Mouse (Mus musculus): ENCODE results near the gene 3425401B19Rik. TPM values are rescaled to one million over a fixed set of nuclear protein-coding genes. Genes with fewer than 3 reads are reported as not detected.
A peak's percentile ranks its signal among the peaks of the same experiment; 100 is the strongest.

The 3425401B19Rik gene
- total RNA-seq (2012; rRNA removed), result 0.04 TPM in 2 replicates
- total RNA-seq (2014; rRNA removed), result 0.04 and 0.05 TPM in 2 replicates
- 0.55 and 0.67 TPM in 2 replicates for polyA plus RNA-seq (2012; ENCODE audit: insufficient read length, low read depth)

DNA sequence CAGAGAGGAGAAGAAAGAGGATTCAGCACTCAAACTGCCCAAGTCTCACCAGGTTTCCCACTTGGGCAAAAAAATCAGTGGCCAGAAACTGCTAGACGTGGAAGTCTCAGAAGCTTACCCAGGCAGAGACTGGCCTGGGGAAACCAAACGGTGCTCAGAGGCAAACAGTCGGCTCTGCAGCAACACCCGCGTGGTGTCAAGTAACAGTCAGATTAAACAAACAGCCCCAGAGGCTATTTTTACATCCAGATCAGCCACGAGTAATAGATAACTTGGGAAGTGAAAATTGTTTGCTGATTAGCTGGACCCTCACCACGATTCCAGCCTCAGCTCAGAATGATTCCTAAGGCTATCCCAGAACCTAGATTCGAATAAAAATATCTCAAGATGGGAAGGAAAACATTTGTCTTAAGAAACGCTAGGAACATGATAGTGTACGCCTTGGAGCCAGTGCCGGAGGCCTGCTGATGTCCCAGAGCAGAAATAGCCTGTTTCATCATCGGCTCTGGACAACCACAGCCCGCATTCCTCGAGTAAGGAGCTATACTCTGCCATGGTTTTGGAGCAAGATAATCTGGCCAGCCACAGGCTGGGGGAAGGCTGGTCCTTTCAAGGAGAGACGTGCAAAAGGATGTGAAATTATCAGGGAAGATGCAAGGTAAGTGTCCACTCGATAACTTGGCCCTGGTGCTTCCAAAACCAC is at the start of gene 3425401B19Rik:
Gene 3425401B19Rik (minus strand): TSS at position 170 of the 703 bp plus-strand sequence.
- H3K4me3 ChIP-seq (replicated peaks in 1 of 3; ENCODE audit: low read depth in 2 of 3, low read length in 2 of 3, poor library complexity in 1 of 3), result no peak within 1 kb of the TSS
- in situ Hi-C loops (cut with MboI; ENCODE audit: low pct_ligation_motif_present, low pct_unique_long_range_greater_than_20kb, low sequenced_read_pairs), result no loop called here
- no peak within 1 kb of the TSS for H3K9ac ChIP-seq (ENCODE audit: insufficient read depth, low read depth)
- dilution Hi-C loops (cut with MboI; ENCODE audit: extremely low pct_ligation_motif_present, extremely low pct_unique_long_range_greater_than_20kb, low sequenced_read_pairs), result no loop called here
- peaks cover 21 to 59% of the 10 kb centered on the region in 2 experiments for H3K4me1 ChIP-seq (ENCODE audit: control insufficient read depth in 1 of 2, insufficient read depth in 2 of 2)
- no peak within 1 kb of the TSS for H3K27ac ChIP-seq (ENCODE audit: insufficient read depth, low read depth)
- TF ChIP-seq MEF2A (IDR thresholded peaks at IDR 0.05; ENCODE audit: borderline replicate concordance, low read depth, low read length) (no peak), CHD2 (IDR thresholded peaks at IDR 0.05; ENCODE audit: low read length) (no peak), CHD1 (IDR thresholded peaks at IDR 0.05; ENCODE audit: low read depth, low read length) (no peak), KAT2A (IDR thresholded peaks at IDR 0.05; ENCODE audit: insufficient replicate concordance, low read length) (no peak), GABPA (IDR thresholded peaks at IDR 0.05; ENCODE audit: insufficient replicate concordance, low read depth, low read length) (no peak), JUND (conservative IDR thresholded peaks at IDR 0.05; ENCODE audit: low read depth, low read length) (no peak), HCFC1 (IDR thresholded peaks at IDR 0.05; ENCODE audit: low read depth, low read length) (no peak), MAZ (IDR thresholded peaks at IDR 0.05; ENCODE audit: low read depth, low read length) (no peak), SIN3A (IDR thresholded peaks at IDR 0.05; ENCODE audit: low read length) (no peak), USF1 (IDR thresholded peaks at IDR 0.05; ENCODE audit: low read depth, low read length) (no peak), BHLHE40 (IDR thresholded peaks at IDR 0.05; ENCODE audit: low read depth, low read length) (no peak), MAFK (IDR thresholded peaks at IDR 0.05; ENCODE audit: insufficient replicate concordance, low read length) (no peak), RCOR1 (conservative IDR thresholded peaks at IDR 0.05; ENCODE audit: low read depth, low read length) (no peak), MXI1 (IDR thresholded peaks at IDR 0.05; ENCODE audit: low read depth, low read length) (no peak), ELF1 (IDR thresholded peaks at IDR 0.05; ENCODE audit: low read depth, low read length) (no peak), EP300 (IDR thresholded peaks at IDR 0.05; ENCODE audit: low read length) (no peak), PAX5 (IDR thresholded peaks at IDR 0.05; ENCODE audit: low read length) (no peak), NELFE (IDR thresholded peaks at IDR 0.05; ENCODE audit: low read depth, low read length) (no peak), UBTF (IDR thresholded peaks at IDR 0.05; ENCODE audit: low read depth, low read length) (no peak), CTCF (conservative IDR thresholded peaks at IDR 0.05 in 1 of 2, IDR thresholded peaks at IDR 0.05 in 1 of 2; ENCODE audit: low read depth in 2 of 2, low read length in 2 of 2) (no peak)
- no peaks in the 10 kb centered on the region for H3K27me3 ChIP-seq (replicated peaks)
- H3K79me2 ChIP-seq (replicated peaks; ENCODE audit: control insufficient read depth, extremely low read depth, insufficient read depth, poor library complexity, severe bottlenecking), result no peaks in the 10 kb centered on the region
- no peaks in the 10 kb centered on the region for H3K9me3 ChIP-seq (replicated peaks; ENCODE audit: low read length)
- no peak for DNase-seq (ENCODE audit: extremely low read depth)
- no peaks in the 10 kb centered on the region for H3K36me3 ChIP-seq (replicated peaks in 1 of 2; ENCODE audit: control insufficient read depth in 1 of 2, insufficient read depth in 1 of 2, low read length in 1 of 2)
- H3K4me2 ChIP-seq (ENCODE audit: insufficient read depth, low read depth, poor library complexity, severe bottlenecking), result peak within 1 kb of the TSS; percentile 90; the same call in 1 of the 2 replicates

- dilution Hi-C loops (cut with MboI; ENCODE audit: extremely low pct_ligation_motif_present, extremely low pct_unique_long_range_greater_than_20kb, low sequenced_read_pairs), result no loop called here
These were observed 47.9 kb upstream of the 3425401B19Rik start for GRCm38 (mm10) chr14:32732961-32733360.

More at GRCm38 (mm10) chr14:32732961-32733360, 47.9 kb upstream of the 3425401B19Rik start:
- H3K36me3 ChIP-seq (replicated peaks in 1 of 2; ENCODE audit: control insufficient read depth in 1 of 2, insufficient read depth in 1 of 2, low read length in 1 of 2), result no peaks in the 10 kb centered on the region
- no peak overlapping the region for H3K9ac ChIP-seq (ENCODE audit: insufficient read depth, low read depth)
- H3K9me3 ChIP-seq (replicated peaks; ENCODE audit: low read length), result no peaks in the 10 kb centered on the region
- in situ Hi-C loops (cut with MboI; ENCODE audit: low pct_ligation_motif_present, low pct_unique_long_range_greater_than_20kb, low sequenced_read_pairs), result no loop called here
- TF ChIP-seq KAT2A (IDR thresholded peaks at IDR 0.05; ENCODE audit: insufficient replicate concordance, low read length) (no peak), ELF1 (IDR thresholded peaks at IDR 0.05; ENCODE audit: low read depth, low read length) (no peak), TBP (conservative IDR thresholded peaks at IDR 0.05; ENCODE audit: low read depth, low read length) (no peak)
- H3K27me3 ChIP-seq (replicated peaks), result no peaks in the 10 kb centered on the region
- H3K4me1 ChIP-seq (ENCODE audit: control insufficient read depth in 1 of 2, insufficient read depth in 2 of 2), result no peaks in the 10 kb centered on the region
- DNase-seq (ENCODE audit: extremely low read depth), result no peak
- no peaks in the 10 kb centered on the region for H3K79me2 ChIP-seq (replicated peaks; ENCODE audit: control insufficient read depth, extremely low read depth, insufficient read depth, poor library complexity, severe bottlenecking)
- no peak overlapping the region for H3K4me2 ChIP-seq (ENCODE audit: insufficient read depth, low read depth, poor library complexity, severe bottlenecking)
- H3K4me3 ChIP-seq (replicated peaks in 1 of 3; ENCODE audit: low read depth in 2 of 3, low read length in 2 of 3, poor library complexity in 1 of 3), result no peak overlapping the region
- no peak overlapping the region for H3K27ac ChIP-seq (ENCODE audit: insufficient read depth, low read depth)

Measured in CH12.LX (cell line).